Mouse (Mus musculus) limb, embryonic 14.5 days (tissue): ENCODE results near the gene Cxcl16. TPM values are rescaled to one million over a fixed set of nuclear protein-coding genes. Genes with fewer than 3 reads are reported as not detected.

ENCODE experiments used
- ATAC-seq: fragments of 200-750 bp; cut with Nextera tagmentation; 2 replicates; pipeline ENCODE4 v1.8.0; 2017; ENCODE audit warnings: low read depth, moderate number of reproducible peaks, moderate TSS enrichment; ENCODE audit not compliant: low FRiP score
- DNase-seq: peaks from one replicate; pipeline ENCODE4 v3.0.0-alpha.2; 2015; ENCODE audit warnings: low spot score
- H3K27ac ChIP-seq: fragments of 300-500 bp; sonication (generic); replicated peaks from 2 replicates; pipeline ENCODE4 v1.5.1; 2014; ENCODE audit warnings: low read depth, mild to moderate bottlenecking, low read length, moderate library complexity, mixed read lengths
- H3K27me3 ChIP-seq: fragments of 300-500 bp; sonication (generic); 2 replicates; pipeline ENCODE4 v1.6.1; 2014; ENCODE audit warnings: low read length, mixed read lengths; ENCODE audit not compliant: control insufficient read depth, insufficient read depth
- H3K36me3 ChIP-seq: fragments of 300-500 bp; sonication (generic); 2 replicates; pipeline ENCODE4 v1.6.1; 2014; ENCODE audit warnings: mild to moderate bottlenecking, low read length, moderate library complexity, mixed read lengths; ENCODE audit not compliant: control insufficient read depth, insufficient read depth
- H3K4me1 ChIP-seq: fragments of 300-500 bp; sonication (generic); 2 replicates; pipeline ENCODE4 v1.6.1; 2014; ENCODE audit warnings: antibody characterized with exemption, low read length, mixed read lengths; ENCODE audit not compliant: control insufficient read depth, insufficient read depth
- H3K4me2 ChIP-seq: fragments of 300-500 bp; sonication (generic); replicated peaks from 2 replicates; pipeline ENCODE4 v1.6.1; 2014; ENCODE audit warnings: low read depth, mild to moderate bottlenecking, low read length, moderate library complexity; ENCODE audit not compliant: severe bottlenecking
- H3K4me3 ChIP-seq: fragments of 300-500 bp; sonication (generic); replicated peaks from 2 replicates; pipeline ENCODE4 v1.5.1; 2014; ENCODE audit warnings: low read length
- H3K9ac ChIP-seq: fragments of 300-500 bp; sonication (generic); 2 replicates; pipeline ENCODE4 v1.6.1; 2014; ENCODE audit warnings: mild to moderate bottlenecking, low read depth, low read length, moderate library complexity; ENCODE audit not compliant: severe bottlenecking
- H3K9me3 ChIP-seq: fragments of 300-500 bp; sonication (generic); 2 replicates; pipeline ENCODE4 v1.6.1; 2016; ENCODE audit warnings: low read length; ENCODE audit not compliant: control insufficient read depth
- POLR2A ChIP-seq: fragments of 200-500 bp; IDR thresholded peaks from 2 replicates; pipeline ENCODE4 v1.8.0; 2012; ENCODE audit warnings: inconsistent platforms, mild to moderate bottlenecking, moderate library complexity, borderline replicate concordance; ENCODE audit not compliant: insufficient read depth, insufficient read length; ENCODE audit errors: extremely low read depth
- WGBS: fragments of 180-500 bp; shearing (Covaris S2); extraction: QIAGEN DNeasy Blood & Tissue Kit; methylation state at CpG from one replicate; pipeline ENCODE4 v1.1.7; 2014; 5-methylcytosine and 5-hydroxymethylcytosine counted together
- polyA plus RNA-seq, 2 experiments: library from polyadenylated mRNA; depleted of rRNA in 1 of 2; stranded (reverse) in 1 of 2; unstranded in 1 of 2; fragments of >200 nt; fragmentation: Nextera tagmentation in 1 of 2; extraction: Ambion mirVana in 1 of 2; gene quantifications; 2 replicates each; pipeline versions ENCODE4 v1.2.1 to v1.2.3; 2012 to 2014

Cxcl16 gene
- polyA plus RNA-seq, 2 experiments = 5.9 to 6.3 TPM

DNA sequence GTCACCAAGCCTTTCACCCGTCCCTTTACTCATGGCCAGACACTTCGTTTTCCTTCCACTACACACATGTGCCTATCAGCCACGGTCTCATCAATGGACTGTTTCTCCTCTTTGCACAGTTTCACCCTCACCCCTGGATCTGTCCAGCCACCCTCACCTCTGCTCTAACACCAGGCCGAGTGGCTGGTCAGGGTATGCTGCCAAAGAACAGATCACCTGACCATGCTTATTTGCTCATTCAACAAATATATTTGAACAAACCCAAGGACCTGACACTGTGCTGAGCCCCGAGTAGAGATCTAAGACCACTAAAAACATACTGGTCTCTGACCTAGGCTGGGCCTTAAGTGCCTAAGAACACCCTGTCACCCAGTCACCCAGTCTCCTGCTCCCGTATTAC lies 15.1 kb downstream of the Cxcl16 start:
- Histone ChIP-seq H3K4me1 (no peaks in the 10 kb centered on the region), H3K36me3 (peaks cover 15% of the 10 kb centered on the region), H3K9ac (no peak overlapping the region), H3K9me3 (no peaks in the 10 kb centered on the region), H3K27ac (no peak overlapping the region), H3K4me3 (no peak overlapping the region), H3K4me2 (no peak overlapping the region), H3K27me3 (no peaks in the 10 kb centered on the region)
- TF ChIP-seq POLR2A = no peak
- 74% methylated on average over 6 of the region's 6 CpGs for WGBS
- ATAC-seq (no peak), DNase-seq (no peak)

DNA sequence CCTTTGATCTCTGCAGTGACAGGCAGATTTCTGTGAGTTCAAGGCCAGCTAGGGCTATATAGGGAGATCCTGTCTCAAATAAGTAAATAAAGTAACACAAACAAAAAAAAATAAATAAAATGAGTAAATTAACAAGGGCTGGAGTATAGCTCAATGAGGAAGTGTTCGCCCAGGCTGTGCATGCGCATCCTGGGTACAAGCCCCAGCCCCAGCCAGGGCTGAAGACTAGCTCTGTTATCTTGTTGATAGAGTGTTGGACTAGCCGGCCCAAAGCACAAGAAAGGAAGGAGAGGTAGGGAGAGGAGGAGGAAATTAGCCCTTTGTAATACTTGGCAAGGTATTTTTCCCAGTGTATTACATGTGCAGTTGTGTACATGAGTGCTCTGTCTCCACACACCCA lies 15.8 kb downstream of the Cxcl16 start:
- H3K36me3 ChIP-seq = peaks cover 22% of the 10 kb centered on the region
- no peak overlapping the region for H3K4me3 ChIP-seq
- no peaks in the 10 kb centered on the region for H3K4me1 ChIP-seq
- H3K9ac ChIP-seq = no peak overlapping the region
- no peaks in the 10 kb centered on the region for H3K9me3 ChIP-seq
- TF ChIP-seq POLR2A = no peak
- 87% methylated on average over 3 of the region's 3 CpGs for WGBS
- DNase-seq = no peak
- H3K27me3 ChIP-seq = no peaks in the 10 kb centered on the region
- H3K4me2 ChIP-seq = no peak overlapping the region
- H3K27ac ChIP-seq = no peak overlapping the region
- no peak for ATAC-seq

DNA sequence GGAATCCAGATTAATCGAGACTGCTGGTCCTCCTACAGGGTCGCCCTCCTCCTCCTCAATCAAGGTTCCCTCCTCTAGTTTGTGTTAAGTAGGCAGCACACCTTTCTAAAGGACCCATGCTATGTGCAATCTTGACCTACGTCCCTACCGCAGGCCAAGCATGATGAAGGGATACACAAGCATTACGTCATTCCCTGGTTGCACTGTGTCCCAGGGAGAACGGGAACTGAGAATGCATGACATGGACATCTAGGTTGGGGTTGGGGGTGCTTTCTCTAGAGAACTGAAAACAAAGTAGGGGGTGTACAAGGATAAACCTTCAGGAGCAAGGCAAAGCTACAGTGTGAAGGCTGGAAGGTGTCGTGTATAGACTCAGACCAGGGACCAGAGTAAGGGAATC lies 17.9 kb downstream of the Cxcl16 start:
- no peak for ATAC-seq
- H3K27ac ChIP-seq = no peak overlapping the region
- H3K4me2 ChIP-seq = no peak overlapping the region
- H3K36me3 ChIP-seq = peaks cover 42% of the 10 kb centered on the region
- no peaks in the 10 kb centered on the region for H3K4me1 ChIP-seq
- H3K9ac ChIP-seq = no peak overlapping the region
- H3K4me3 ChIP-seq = no peak overlapping the region
- TF ChIP-seq POLR2A = no peak
- no peaks in the 10 kb centered on the region for H3K9me3 ChIP-seq
- no peaks in the 10 kb centered on the region for H3K27me3 ChIP-seq
- WGBS = 88% methylated on average over 7 of the region's 7 CpGs
- DNase-seq = no peak

DNA sequence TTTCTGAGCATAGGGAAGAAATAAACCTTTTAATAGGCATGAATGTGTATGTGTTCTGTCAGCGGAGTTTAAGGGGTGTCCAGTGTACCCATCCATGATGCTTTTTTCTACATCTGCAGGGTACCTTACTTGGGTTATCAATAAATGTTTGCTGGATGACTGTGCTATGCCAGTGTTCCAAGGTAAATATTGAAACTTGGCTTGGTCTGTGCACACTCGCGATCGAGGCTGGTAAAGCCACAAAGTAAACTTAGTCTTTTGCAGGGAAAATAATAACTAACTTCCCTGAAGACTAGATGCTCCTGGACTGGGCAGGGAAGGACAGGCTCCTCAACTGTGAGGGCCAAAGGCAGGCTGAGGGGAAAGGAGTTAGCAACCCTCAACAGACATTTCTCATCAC lies 19.1 kb downstream of the Cxcl16 start:
- Histone ChIP-seq H3K4me2 (no peak overlapping the region), H3K4me3 (no peak overlapping the region), H3K27me3 (no peaks in the 10 kb centered on the region), H3K4me1 (no peaks in the 10 kb centered on the region), H3K36me3 (peaks cover 55% of the 10 kb centered on the region), H3K9ac (no peak overlapping the region), H3K27ac (no peak overlapping the region), H3K9me3 (no peaks in the 10 kb centered on the region)
- DNase-seq (no peak), ATAC-seq (no peak)
- 85% methylated on average over 4 of the region's 4 CpGs for WGBS
- TF ChIP-seq POLR2A = no peak

DNA sequence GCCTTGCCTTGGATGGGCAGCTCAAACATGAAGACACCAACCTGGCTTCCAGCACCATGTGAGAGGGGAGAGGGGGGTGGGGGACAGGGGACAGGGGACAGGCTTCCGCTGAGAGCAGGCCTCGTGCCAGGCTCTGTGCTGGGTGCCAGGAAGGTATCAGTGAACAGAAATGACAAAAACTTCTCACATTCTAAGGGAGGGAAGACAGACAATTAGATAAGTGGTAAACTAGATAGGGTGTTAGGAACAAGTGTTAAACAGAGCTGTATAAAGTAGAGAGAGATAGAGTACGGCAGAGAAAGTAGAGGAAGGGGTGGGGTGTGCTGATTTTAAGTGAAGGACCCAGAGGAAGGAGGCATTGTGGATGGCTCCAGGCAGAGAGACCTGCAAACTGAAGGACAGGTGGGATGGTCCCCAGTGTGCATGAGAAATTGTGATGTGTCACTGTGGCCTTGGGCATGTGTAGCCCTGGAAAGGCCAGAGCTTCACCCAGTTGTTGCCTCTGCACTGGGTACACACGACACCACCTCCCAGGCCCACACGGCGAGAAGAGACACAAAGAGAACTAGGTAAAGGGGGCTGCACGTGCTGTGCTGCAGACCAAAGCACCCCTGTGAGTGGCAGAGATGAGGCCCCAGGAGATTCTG lies 20.9 kb downstream of the Cxcl16 start:
- no peak for DNase-seq
- Histone ChIP-seq H3K36me3 (peaks cover 55% of the 10 kb centered on the region), H3K4me1 (peaks cover 1% of the 10 kb centered on the region; the same call in 1 of the 2 replicates), H3K4me3 (no peak overlapping the region), H3K27ac (no peak overlapping the region), H3K27me3 (no peaks in the 10 kb centered on the region), H3K9ac (no peak overlapping the region), H3K4me2 (no peak overlapping the region), H3K9me3 (no peaks in the 10 kb centered on the region)
- TF ChIP-seq POLR2A = no peak
- no peak for ATAC-seq
- 91% methylated on average over 7 of the region's 7 CpGs for WGBS

DNA sequence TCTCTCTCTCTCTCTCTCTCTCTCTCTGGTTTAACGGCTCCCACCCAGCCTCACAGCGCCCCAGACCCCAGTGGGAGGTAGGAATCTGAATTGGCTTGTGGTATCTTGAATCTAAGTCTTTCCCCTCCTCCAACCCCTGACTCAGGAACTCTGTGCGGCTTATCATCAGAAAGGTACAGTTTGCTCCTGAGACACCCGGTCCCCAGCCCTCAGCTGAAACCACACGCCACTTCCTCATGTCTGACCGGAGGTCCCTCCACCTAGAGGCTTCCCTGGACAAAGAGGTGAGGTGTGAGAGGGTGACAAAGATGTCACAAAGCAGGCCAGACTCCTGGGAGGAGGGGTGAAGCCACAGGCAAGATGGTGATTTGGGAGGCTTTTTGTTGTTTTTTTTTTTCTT lies 22.4 kb downstream of the Cxcl16 start:
- H3K27ac ChIP-seq = no peak overlapping the region
- TF ChIP-seq POLR2A = no peak
- H3K27me3 ChIP-seq = no peaks in the 10 kb centered on the region
- no peak overlapping the region for H3K4me3 ChIP-seq
- ATAC-seq (no peak), DNase-seq (no peak)
- peaks cover 55% of the 10 kb centered on the region for H3K36me3 ChIP-seq
- no peaks in the 10 kb centered on the region for H3K9me3 ChIP-seq
- 83% methylated on average over 6 of the region's 6 CpGs for WGBS
- peaks cover 10% of the 10 kb centered on the region for H3K4me1 ChIP-seq
- H3K4me2 ChIP-seq = no peak overlapping the region
- H3K9ac ChIP-seq = no peak overlapping the region
